Mouse (Mus musculus) colon, adult 2 months (tissue): Measurements from ENCODE around the gene Prr3. TPM values are rescaled to one million over a fixed set of nuclear protein-coding genes. Genes with fewer than 3 reads are reported as not detected.

Experiments
- polyA plus RNA-seq: library from polyadenylated mRNA; depleted of rRNA; stranded (reverse); fragments of >200 nt; gene quantifications from 2 replicates; pipeline ENCODE4 v1.2.3, GENCODE M21; 2012; rRNA removed

Prr3 gene
- 7.6 and 8.0 TPM in 2 replicates for polyA plus RNA-seq

DNA sequence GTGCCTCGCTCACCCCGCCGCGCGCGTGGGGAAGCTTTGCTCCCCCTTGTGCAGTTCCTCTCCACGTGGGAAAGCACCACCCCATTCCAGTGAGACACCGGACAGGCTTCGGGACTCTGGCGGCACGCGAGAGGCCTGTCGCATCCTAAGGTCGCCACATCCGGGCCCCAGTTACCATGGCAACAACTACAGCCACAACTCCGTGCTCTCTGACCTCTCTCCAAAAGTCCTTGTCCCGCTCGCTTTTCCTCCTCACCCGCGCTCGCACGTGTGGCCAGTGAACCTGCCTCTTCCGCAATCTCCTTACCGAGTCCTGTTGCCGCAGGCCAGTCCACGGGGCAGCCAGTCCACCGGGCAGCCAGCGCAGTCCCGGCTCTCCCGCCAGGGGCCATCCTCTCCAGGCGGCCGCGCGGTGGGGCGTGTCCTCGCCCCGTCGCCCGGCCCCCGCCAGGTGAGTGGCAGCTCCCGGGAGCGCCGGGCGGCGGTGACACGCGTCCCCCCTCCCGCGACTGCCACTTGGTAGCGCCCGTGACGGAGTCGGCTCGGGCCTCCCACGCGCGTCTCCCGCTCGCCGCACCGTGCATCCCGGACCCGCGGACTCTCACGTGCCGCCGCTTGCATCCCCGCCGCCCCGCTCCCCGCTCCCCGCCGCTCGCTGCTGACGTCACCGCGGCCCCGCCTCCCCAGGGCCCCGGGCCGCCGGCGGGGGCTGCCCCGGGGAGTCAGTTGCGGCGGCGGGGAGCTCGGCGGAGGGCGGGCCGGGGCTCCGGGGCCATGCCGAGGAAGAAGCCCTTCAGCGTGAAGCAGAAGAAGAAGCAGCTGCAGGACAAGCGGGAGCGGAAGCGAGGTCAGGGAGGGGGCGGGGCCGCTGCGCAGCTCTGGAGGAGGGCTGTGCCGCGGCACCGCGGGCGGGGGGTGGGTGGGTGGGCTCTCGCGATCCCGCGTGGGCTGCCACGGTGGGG, at the start of gene Prr3, which contains the start of gene Gnl1:
TSS of gene Prr3 (minus strand) at position 836 of the 962 bp plus-strand sequence.
TSS of gene Gnl1 (plus strand) at position 451 of the 962 bp plus-strand sequence.

DNA sequence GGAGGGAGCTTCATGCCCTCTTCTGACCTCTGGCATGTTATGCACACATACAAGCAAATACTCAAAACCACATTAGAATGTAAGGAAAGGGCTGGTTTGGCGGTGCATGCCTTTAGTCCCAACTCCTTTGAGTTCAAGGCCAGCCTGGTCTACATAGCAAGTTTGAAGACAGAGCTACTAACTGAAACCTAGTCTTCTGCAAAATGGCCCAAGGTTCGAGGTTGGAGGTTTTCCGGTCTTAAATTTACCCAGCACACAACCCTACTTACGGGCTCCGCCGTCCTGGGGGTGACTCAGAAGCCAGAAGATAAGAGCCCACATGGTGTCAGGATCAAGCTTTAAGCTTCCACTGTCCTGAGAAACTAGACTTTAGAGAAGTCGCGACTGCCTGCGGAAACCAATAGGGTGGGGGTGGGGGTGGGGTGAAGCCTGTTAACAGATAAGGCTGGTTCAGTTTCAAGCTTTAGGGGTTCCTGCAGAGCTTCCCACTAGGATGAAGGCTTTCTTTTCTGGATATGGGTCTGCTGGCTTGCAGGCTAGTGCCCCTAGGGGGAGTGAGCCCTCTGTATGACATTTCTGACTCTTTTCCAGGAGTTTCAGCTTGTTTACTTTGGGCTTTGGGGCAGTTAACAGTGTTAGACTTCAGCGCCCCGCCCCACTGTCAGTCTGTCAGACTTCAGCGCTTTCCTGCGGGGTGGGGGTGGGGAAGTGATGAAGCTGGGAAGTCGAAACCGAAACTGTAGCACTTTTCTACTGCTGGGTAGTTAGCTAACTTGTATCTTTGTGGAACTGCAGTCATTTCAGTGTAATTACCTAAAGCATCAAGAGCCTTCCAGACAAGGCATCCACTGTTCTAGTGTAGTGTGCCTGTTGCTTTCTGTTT, 40.4 kb upstream of the Prr3 start, which contains the start of gene H2-T24:
TSS of gene H2-T24 (minus strand) at position 370 of the 883 bp plus-strand sequence.

DNA sequence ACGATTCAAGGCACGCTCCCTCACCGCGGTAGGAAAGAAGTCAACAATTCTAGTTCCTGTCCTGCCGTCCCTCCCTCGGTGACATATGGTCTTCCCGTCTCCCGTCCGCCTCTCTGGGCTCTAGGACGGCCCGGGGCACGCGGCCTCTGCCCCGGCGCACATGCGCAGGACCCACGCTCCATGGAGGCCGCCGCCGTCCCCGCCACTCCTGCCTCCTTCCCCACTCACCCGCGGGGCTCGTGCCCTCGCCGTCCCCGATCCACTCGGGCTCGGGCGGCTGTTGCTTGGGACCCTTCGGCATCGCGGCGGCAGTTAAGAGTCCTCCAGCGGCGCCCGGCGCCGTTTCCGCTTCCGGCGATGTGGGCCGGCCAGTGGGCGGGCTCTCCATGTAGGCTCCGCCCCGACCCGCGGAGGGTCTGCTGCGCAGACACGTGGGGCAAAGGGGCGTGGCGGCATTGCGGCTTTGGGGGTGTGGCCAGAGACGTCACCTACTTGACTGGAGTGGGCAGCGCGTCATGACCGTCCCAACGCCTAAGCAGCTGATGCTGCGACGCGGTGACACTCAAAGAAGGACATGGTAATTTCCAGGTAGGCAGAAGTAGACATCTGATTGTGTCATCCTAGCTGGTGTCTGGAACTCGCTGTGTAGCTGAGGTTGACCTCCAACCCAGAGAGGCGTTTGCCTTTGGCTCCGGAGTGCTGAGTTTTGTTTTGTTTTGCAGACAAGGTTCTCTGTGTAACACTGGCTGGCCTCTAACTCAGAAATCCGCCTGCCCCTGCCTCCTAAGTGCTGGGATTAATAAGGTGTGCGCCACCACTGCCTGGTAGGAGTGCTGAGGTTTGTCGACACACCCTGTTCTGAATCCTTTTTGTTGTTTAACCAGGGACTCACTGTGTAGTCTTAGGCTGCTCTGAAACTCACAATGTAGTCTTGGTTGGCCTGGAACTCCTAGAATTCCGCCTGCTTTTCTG, 10.3 kb downstream of the Prr3 start, which contains the start of gene Abcf1:
TSS of gene Abcf1 (minus strand) at position 344 of the 972 bp plus-strand sequence.

Other genes with a start within 250 kb of the Prr3 start
- 16.2 and 17.0 TPM in 2 replicates for gene Ier3, start 158.6 kb downstream of the Prr3 start, polyA plus RNA-seq
- gene Flot1, start 157.0 kb downstream of the Prr3 start, polyA plus RNA-seq: 62.1 and 68.9 TPM in 2 replicates
- gene Tubb5, start 141.9 kb downstream of the Prr3 start, polyA plus RNA-seq: 211 and 247 TPM in 2 replicates
- gene Mdc1, start 138.7 kb downstream of the Prr3 start, polyA plus RNA-seq: 4.2 and 5.1 TPM in 2 replicates
- gene Nrm, start 118.9 kb downstream of the Prr3 start, polyA plus RNA-seq: 25.2 and 32.0 TPM in 2 replicates
- gene Ppp1r18, start 114.6 kb downstream of the Prr3 start, polyA plus RNA-seq: 24.0 and 26.8 TPM in 2 replicates
- gene Dhx16, start 100.4 kb downstream of the Prr3 start, polyA plus RNA-seq: 52.0 and 61.3 TPM in 2 replicates
- 90.4 and 106 TPM in 2 replicates for gene 2310061I04Rik, start 82.8 kb downstream of the Prr3 start, polyA plus RNA-seq
- 43.4 and 55.2 TPM in 2 replicates for gene Atat1, start 70.2 kb downstream of the Prr3 start, polyA plus RNA-seq
- gene Mrps18b, start 63.8 kb downstream of the Prr3 start, polyA plus RNA-seq: 60.4 and 63.6 TPM in 2 replicates
- 37.3 and 41.4 TPM in 2 replicates for gene Ppp1r10, start 63.8 kb downstream of the Prr3 start, polyA plus RNA-seq
- 77.5 and 78.6 TPM in 2 replicates for gene Abcf1, start 10.5 kb downstream of the Prr3 start, polyA plus RNA-seq
- gene Gnl1, start 385 bp downstream of the Prr3 start, polyA plus RNA-seq: 25.3 and 28.3 TPM in 2 replicates
- 0.68 and 0.84 TPM in 2 replicates for gene H2-T24, start 40.3 kb upstream of the Prr3 start, polyA plus RNA-seq
- gene H2-T23, start 52.6 kb upstream of the Prr3 start, polyA plus RNA-seq: 331 and 384 TPM in 2 replicates
- 43.7 and 46.6 TPM in 2 replicates for gene H2-T22, start 62.5 kb upstream of the Prr3 start, polyA plus RNA-seq
- gene Gm6034, start 62.7 kb upstream of the Prr3 start, polyA plus RNA-seq: 0.10 TPM in 1 of 2 replicates, not detected in the other
- gene Gm11127, start 78.1 kb upstream of the Prr3 start, polyA plus RNA-seq: 0.09 and 0.37 TPM in 2 replicates
- gene Gm19684, start 141.4 kb upstream of the Prr3 start, polyA plus RNA-seq: 0.08 TPM in 1 of 2 replicates, not detected in the other
- 0.81 and 1.1 TPM in 2 replicates for gene Gm7030, start 149.2 kb upstream of the Prr3 start, polyA plus RNA-seq
- 6.6 and 15.8 TPM in 2 replicates for gene Gm8909, start 188.3 kb upstream of the Prr3 start, polyA plus RNA-seq
- 11.7 and 19.7 TPM in 2 replicates for gene H2-T3, start 210.1 kb upstream of the Prr3 start, polyA plus RNA-seq